Mouse (Mus musculus): ENCODE measurements at regions not wholly inside any gene's neighbourhood (a gene's known extent, or its start where the extent isn't known, plus 50 kb on each side); places are given as distances from the start of the nearest gene placed in this dataset.

DNA sequence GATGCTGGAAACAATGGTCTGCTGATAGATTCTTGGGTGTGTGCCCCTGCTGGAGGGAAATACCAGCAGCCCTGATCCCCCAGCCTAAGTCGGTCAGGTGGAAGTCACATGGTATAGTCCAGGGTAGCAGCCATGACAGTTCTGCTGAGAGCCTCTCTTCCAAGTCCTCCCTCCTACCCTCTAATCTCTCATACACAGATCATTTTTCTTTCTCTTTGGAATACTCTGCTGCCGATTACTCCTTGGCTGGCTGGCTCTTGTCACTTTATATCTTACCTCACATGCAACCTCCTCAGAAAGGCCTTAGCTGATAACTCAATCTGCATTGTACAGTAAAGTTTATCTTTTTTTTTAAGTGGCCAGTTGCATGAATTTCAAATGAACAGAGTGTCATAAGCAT, 162.5 kb upstream of the Kbtbd8 start:
- WGBS = 91% methylated on average over 2 of the region's 2 CpGs
- Histone ChIP-seq H3K4me2 (no peak overlapping the region), H3K4me1 (peaks cover 12% of the 10 kb centered on the region), H3K9me3 (replicated peaks) (no peaks in the 10 kb centered on the region), H3K36me3 (no peaks in the 10 kb centered on the region), H3K27ac (replicated peaks) (no peak overlapping the region), H3K27me3 (replicated peaks) (no peaks in the 10 kb centered on the region), H3K9ac (replicated peaks) (no peak overlapping the region), H3K4me3 (replicated peaks) (no peak overlapping the region)
- no peak for ATAC-seq (ENCODE audit: low FRiP score)

DNA sequence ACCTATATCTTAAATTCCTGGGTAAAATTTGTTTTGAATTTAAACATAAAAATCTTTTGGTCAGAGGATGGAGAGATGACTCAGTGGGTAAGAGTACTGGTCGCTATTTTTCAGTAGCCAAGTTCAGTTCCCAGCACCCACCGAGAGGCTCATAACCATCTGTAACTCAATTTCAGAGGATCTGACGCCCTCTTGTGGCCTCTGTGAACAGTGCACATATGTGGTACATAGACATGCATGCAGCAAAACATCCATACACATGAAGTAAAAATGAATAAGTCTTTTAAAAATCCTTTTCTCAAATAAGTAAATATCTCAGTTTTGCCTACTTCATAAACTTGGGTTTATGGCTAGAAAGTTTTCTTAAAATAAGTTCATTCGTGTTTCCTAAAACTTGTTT, 163.4 kb upstream of the Kbtbd8 start:
- Histone ChIP-seq H3K27ac (replicated peaks) (no peak overlapping the region), H3K4me3 (replicated peaks) (no peak overlapping the region), H3K9me3 (replicated peaks) (no peaks in the 10 kb centered on the region), H3K9ac (replicated peaks) (no peak overlapping the region), H3K36me3 (no peaks in the 10 kb centered on the region), H3K4me1 (peaks cover 12% of the 10 kb centered on the region), H3K27me3 (replicated peaks) (no peaks in the 10 kb centered on the region), H3K4me2 (no peak overlapping the region)
- WGBS = 88% methylated on average over 4 of the region's 4 CpGs
- ATAC-seq (ENCODE audit: low FRiP score) = no peak

DNA sequence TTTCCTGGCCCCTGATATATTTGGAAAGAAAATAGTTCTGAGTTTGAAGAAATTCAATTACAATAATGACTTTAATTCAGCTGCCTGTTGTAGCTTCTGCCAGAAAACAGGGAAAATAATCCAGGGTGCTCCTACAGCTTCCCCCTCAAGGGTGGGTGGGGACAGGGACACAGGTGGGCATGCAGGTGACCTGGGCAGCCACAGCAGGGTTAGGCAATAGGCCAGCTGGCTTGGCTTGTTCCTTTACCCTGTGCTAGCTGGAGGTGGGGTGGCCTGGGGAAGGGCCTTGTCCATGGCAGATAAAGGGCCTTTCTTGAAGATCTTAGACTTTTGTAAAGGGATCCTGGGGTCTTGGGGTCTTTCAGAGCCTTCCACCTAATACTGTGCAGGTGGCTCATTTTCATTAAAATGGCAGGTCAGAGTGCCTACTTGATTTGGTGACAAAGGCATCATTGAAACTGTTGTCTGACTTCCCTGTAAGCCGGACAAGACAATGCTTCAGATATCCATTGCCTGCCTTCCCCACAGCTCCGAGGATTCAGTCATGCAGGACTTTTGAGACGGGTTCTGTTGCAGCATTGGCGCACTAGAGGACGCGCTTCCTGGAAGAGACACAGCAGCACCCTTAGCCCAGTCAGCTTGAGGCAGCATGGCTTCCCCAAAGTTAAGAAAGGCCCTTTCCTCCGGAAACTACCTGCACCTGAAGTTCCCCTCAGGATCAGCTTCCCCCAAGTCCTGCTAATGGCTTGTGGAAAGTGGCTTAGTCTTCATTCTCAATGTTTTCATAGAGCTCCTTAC, 164.9 kb upstream of the Kbtbd8 start:
- no peak overlapping the region for H3K9ac ChIP-seq (replicated peaks)
- no peak for ATAC-seq (ENCODE audit: low FRiP score)
- H3K4me2 ChIP-seq = no peak overlapping the region
- no peaks in the 10 kb centered on the region for H3K9me3 ChIP-seq (replicated peaks)
- no peaks in the 10 kb centered on the region for H3K36me3 ChIP-seq
- H3K27ac ChIP-seq (replicated peaks) = no peak overlapping the region
- H3K27me3 ChIP-seq (replicated peaks) = no peaks in the 10 kb centered on the region
- H3K4me3 ChIP-seq (replicated peaks) = no peak overlapping the region
- 77% methylated on average over 7 of the region's 7 CpGs for WGBS
- no peaks in the 10 kb centered on the region for H3K4me1 ChIP-seq

DNA sequence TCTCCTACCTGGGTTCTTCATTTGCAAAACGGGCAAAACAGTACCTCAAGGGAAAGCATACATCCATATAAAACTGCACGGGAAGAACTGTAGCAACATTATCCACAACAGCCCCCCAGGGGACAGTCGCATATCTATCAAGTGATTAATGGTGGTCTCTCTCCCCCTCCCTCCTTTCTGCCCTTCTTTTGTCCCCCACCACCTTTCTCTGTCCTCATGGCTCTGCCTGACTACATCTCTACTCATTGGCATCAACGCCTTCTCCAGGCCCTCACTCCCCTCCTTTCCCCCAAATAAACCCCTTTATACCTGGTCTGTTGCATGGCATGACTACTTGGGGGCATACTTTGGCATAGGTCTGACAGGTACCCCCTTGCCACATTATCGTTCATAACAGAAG, 166.1 kb upstream of the Kbtbd8 start:
- Histone ChIP-seq H3K4me1 (0 out of 2 replicates have a peak, but pooled peaks cover 7% of the 10 kb centered on the region), H3K27ac (replicated peaks) (no peak overlapping the region), H3K9me3 (replicated peaks) (no peaks in the 10 kb centered on the region), H3K4me2 (no peak overlapping the region), H3K4me3 (replicated peaks) (no peak overlapping the region), H3K36me3 (no peaks in the 10 kb centered on the region), H3K9ac (replicated peaks) (no peak overlapping the region), H3K27me3 (replicated peaks) (no peaks in the 10 kb centered on the region)
- WGBS = 61% methylated on average over 5 of the region's 5 CpGs
- ATAC-seq (ENCODE audit: low FRiP score) = no peak

DNA sequence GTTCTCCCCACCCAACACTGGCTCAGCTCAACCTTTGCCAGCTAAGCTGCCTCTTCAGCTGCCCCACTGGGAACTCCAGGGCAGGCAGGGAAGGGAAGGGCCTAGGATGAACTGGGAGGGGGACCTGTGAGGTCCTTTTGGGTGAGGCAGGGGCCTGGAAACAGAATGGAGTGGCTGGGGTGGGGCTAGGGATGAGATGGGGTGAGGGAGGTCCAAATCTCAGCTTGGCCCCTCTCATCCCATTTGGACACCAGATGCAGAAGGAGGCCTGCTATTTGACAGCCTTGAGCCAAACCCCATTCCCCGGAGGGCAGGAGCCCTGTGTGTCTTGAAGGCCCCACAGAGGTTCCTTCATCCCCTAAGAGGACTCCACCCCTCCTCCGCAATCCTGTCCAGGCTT, 166.7 kb upstream of the Kbtbd8 start:
- H3K9ac ChIP-seq (replicated peaks) = no peak overlapping the region
- no peaks in the 10 kb centered on the region for H3K27me3 ChIP-seq (replicated peaks)
- H3K4me3 ChIP-seq (replicated peaks) = no peak overlapping the region
- H3K4me1 ChIP-seq = 0 out of 2 replicates have a peak, but pooled peaks cover 7% of the 10 kb centered on the region
- H3K36me3 ChIP-seq = no peaks in the 10 kb centered on the region
- no peak for ATAC-seq (ENCODE audit: low FRiP score)
- no peaks in the 10 kb centered on the region for H3K9me3 ChIP-seq (replicated peaks)
- 88% methylated on average over 2 of the region's 2 CpGs for WGBS
- no peak overlapping the region for H3K4me2 ChIP-seq
- no peak overlapping the region for H3K27ac ChIP-seq (replicated peaks)

DNA sequence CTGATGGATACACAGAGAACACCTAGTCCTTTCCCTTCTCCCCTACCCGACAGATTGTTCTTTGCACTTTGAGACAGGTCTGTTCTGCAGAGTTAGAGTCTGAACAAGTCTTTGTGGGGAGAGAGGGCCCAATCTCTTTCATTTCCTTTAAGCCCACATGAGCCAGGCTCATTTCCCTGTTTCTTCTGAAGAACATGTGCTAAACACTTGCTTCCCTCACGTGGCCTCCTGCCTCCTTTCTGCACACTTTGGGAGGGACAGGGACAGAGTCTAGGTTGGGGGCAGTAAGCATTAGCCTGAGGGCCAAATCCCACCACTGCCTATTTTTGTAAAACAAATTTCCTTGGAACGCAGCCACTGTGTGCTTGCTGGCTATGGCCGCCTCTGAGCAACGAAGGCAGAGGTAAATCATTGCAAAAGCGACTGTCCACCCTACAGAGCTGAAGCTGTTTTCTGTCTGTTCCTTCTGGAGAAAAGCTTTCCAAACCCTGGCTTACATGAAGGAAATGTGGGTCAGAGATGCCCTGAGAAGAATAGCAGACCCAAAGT, 170.6 kb upstream of the Kbtbd8 start:
- WGBS = 71% methylated on average over 6 of the region's 6 CpGs
- no peak overlapping the region for H3K4me3 ChIP-seq (replicated peaks)
- H3K4me2 ChIP-seq = no peak overlapping the region
- no peak overlapping the region for H3K9ac ChIP-seq (replicated peaks)
- H3K27me3 ChIP-seq (replicated peaks) = no peaks in the 10 kb centered on the region
- no peaks in the 10 kb centered on the region for H3K9me3 ChIP-seq (replicated peaks)
- no peaks in the 10 kb centered on the region for H3K36me3 ChIP-seq
- no peak for ATAC-seq (ENCODE audit: low FRiP score)
- H3K4me1 ChIP-seq = 0 out of 2 replicates have a peak, but pooled peaks cover 7% of the 10 kb centered on the region
- H3K27ac ChIP-seq (replicated peaks) = no peak overlapping the region

DNA sequence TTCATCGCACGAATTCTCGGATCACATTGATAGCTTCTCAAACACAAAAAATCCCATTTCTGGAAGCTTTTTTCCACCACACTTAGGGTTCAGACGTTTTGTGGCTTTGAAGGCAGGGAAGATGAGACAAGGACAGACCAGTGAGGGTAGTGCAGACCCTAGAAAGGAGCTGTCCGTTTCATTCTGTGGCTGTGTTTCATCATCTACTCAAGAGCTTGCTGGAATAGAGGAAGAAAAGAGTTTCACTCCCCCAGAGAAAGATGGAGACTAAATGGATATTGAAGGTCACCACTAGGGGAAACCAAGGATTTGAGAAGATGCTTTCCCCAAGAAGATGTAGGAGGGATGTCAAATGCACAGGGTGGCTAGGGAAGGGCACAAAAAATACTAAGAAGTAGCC, 171.3 kb upstream of the Kbtbd8 start:
- no peak overlapping the region for H3K27ac ChIP-seq (replicated peaks)
- H3K36me3 ChIP-seq = no peaks in the 10 kb centered on the region
- H3K9ac ChIP-seq (replicated peaks) = no peak overlapping the region
- 0 out of 2 replicates have a peak, but pooled peaks cover 7% of the 10 kb centered on the region for H3K4me1 ChIP-seq
- no peak overlapping the region for H3K4me3 ChIP-seq (replicated peaks)
- H3K4me2 ChIP-seq = no peak overlapping the region
- no peaks in the 10 kb centered on the region for H3K9me3 ChIP-seq (replicated peaks)
- no peaks in the 10 kb centered on the region for H3K27me3 ChIP-seq (replicated peaks)
- ATAC-seq (ENCODE audit: low FRiP score) = no peak
- WGBS = 89% methylated on average over 5 of the region's 5 CpGs

DNA sequence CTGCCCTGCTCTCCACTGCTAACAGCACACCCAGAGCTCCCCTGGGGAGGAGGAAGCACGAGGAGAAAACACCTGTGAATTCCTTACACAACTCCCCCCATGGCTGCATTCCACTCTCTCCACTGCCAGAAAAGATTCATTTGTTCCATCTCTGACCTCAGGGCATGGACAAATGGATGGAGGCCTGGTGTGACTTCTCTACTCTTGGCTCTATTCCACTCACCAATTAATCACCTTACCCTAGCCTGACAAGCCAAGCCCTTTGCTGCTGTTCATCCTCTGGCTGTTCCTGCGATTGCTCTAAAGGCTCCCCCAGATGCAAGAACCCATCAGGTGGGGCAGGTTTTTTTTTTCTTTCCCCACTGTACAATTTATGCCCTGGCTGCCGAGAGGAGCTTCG, 172.8 kb upstream of the Kbtbd8 start:
- Histone ChIP-seq H3K4me3 (replicated peaks) (no peak overlapping the region), H3K4me1 (0 out of 2 replicates have a peak, but pooled peaks cover 7% of the 10 kb centered on the region), H3K27me3 (replicated peaks) (no peaks in the 10 kb centered on the region), H3K9me3 (replicated peaks) (no peaks in the 10 kb centered on the region), H3K27ac (replicated peaks) (no peak overlapping the region), H3K4me2 (no peak overlapping the region), H3K9ac (replicated peaks) (no peak overlapping the region), H3K36me3 (no peaks in the 10 kb centered on the region)
- ATAC-seq (ENCODE audit: low FRiP score) = no peak
- 35% methylated on average over 4 of the region's 4 CpGs for WGBS

DNA sequence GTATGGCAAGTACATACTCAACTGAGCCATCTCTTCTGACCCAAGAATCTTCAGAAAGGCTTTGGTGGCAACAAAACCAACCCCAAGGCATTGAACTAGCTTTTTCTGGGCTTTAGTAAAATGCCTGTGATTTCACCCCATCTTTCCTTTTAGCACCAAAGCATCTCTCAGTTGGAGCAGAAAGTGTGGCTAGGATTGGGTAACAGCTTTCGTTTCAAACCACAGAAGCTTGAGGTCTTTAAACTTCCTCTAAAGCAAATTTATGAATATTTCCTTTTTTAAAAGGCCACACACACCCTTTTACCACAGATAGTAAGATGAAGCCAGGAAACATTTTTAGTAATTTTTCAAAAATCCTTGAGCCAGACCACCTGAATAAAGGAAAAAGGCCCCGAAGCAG, 178.1 kb upstream of the Kbtbd8 start:
- no peak overlapping the region for H3K27ac ChIP-seq (replicated peaks)
- WGBS = 90% methylated on average over 2 of the region's 2 CpGs
- H3K9me3 ChIP-seq (replicated peaks) = no peaks in the 10 kb centered on the region
- no peak overlapping the region for H3K4me2 ChIP-seq
- no peak overlapping the region for H3K9ac ChIP-seq (replicated peaks)
- H3K36me3 ChIP-seq = no peaks in the 10 kb centered on the region
- ATAC-seq (ENCODE audit: low FRiP score) = no peak
- no peaks in the 10 kb centered on the region for H3K4me1 ChIP-seq
- no peaks in the 10 kb centered on the region for H3K27me3 ChIP-seq (replicated peaks)
- H3K4me3 ChIP-seq (replicated peaks) = no peak overlapping the region

DNA sequence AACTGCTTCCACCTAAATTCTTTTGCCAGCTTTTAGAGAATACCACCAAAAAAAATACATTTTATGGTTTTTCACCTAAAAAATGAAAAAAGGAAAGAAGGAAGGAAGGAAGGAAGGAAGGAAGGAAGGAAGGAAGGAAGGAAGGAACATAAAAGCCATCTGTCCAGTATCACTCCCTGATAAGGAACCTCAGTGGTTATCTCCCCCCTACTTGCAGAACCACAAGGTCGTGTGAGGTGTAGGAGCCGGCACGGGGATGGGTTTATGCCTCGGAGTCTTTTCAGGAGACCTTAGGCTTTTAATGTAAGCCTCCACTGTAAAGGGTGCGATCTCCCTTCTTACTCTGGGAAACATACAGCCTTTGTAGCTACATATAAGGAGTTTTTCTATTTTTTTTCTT, 180.8 kb upstream of the Kbtbd8 start:
- no peak overlapping the region for H3K27ac ChIP-seq (replicated peaks)
- H3K4me1 ChIP-seq = no peaks in the 10 kb centered on the region
- no peak overlapping the region for H3K4me3 ChIP-seq (replicated peaks)
- WGBS = 93% methylated on average over 5 of the region's 5 CpGs
- H3K27me3 ChIP-seq (replicated peaks) = no peaks in the 10 kb centered on the region
- H3K36me3 ChIP-seq = no peaks in the 10 kb centered on the region
- ATAC-seq (ENCODE audit: low FRiP score) = no peak
- no peaks in the 10 kb centered on the region for H3K9me3 ChIP-seq (replicated peaks)
- no peak overlapping the region for H3K9ac ChIP-seq (replicated peaks)
- no peak overlapping the region for H3K4me2 ChIP-seq

DNA sequence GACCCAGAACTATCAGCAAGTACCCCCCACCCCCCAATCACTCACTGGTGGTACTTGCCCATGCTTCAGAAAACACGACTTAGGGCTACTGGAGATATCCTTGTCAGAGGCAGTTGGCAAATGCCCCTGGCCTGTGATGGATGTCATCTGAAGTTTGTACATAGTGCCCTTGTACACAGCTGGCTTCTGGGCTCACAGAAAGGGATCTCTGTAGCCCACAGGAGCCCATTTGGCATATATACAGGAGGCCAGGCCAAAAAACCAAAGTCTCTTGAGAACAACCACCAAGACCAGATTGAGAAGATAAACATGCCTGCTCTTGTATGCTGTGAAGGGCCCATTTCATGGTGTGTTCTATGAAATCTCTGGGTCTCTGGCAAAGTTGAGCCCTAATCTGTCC, 181.3 kb upstream of the Kbtbd8 start:
- H3K27ac ChIP-seq (replicated peaks) = no peak overlapping the region
- H3K4me1 ChIP-seq = no peaks in the 10 kb centered on the region
- no peaks in the 10 kb centered on the region for H3K27me3 ChIP-seq (replicated peaks)
- H3K4me2 ChIP-seq = no peak overlapping the region
- 77% methylated on average over 1 of the region's 1 CpGs for WGBS
- no peak overlapping the region for H3K9ac ChIP-seq (replicated peaks)
- H3K36me3 ChIP-seq = no peaks in the 10 kb centered on the region
- no peak overlapping the region for H3K4me3 ChIP-seq (replicated peaks)
- no peaks in the 10 kb centered on the region for H3K9me3 ChIP-seq (replicated peaks)
- no peak for ATAC-seq (ENCODE audit: low FRiP score)

DNA sequence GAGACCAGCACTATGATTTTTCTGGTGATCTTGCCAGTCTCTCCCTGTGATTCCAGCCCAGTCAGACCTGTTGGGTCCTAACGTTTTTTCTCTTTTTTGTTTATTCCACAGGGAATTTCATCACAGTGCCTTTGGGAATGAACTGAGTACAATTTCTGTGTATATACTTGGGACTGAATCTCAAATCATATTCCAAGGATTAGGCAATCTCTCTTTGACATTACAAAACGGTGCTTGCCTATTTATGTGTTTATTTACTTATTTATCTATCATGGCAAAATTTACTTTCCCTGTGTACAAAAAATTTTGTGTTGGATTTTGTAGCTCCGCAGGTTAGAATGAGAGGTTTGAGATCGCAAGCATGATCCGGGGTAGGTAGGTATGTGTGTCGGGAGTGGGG, 189.2 kb upstream of the Kbtbd8 start:
- H3K27ac ChIP-seq (replicated peaks) = no peak overlapping the region
- WGBS = 92% methylated on average over 6 of the region's 6 CpGs
- no peak for ATAC-seq (ENCODE audit: low FRiP score)

More for the DNA sequence above, 189.2 kb upstream of the Kbtbd8 start:
- Histone ChIP-seq H3K27me3 (replicated peaks) (no peaks in the 10 kb centered on the region), H3K9me3 (replicated peaks) (no peaks in the 10 kb centered on the region), H3K4me1 (no peaks in the 10 kb centered on the region), H3K9ac (replicated peaks) (no peak overlapping the region), H3K36me3 (no peaks in the 10 kb centered on the region), H3K4me2 (no peak overlapping the region), H3K4me3 (replicated peaks) (no peak overlapping the region)

Measured in neural tube, embryonic 15.5 days (tissue).